Mouse (Mus musculus): ENCODE data around the gene Ddx3x.

DNA sequence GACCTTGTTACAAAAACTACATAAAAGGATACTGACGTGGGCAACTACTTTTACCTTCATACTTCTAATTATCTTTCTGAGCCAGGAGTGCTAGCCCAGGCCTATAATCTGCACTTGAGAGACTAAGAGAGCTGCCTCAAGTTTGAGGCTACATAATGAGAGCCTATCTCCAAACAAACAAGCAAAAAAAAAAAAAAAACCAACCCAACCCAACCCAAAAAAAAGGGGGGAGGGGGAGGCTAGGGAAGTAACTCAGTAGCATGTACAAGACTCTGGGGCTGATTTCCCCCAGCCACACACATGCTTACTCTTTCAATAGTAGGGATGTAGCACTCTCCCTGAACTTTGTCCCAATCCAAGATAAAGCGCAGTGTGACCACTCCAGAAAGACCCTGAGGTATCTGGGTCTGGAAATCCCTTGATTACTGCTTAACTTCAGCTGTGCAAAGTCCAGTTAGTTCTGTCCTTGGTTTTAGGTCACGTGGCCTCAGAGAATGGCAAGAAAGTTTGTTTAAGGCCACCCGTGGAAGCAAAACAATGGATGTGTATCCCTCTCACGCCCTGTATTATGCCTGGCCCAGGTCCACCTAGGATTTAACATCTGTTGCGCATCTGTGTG is 5.1 kb upstream of the Ddx3x start:
- TF ChIP-seq CHD2 (IDR thresholded peaks at IDR 0.05; ENCODE audit: low read length) = no peak
- no peak for TF ChIP-seq HCFC1 (IDR thresholded peaks at IDR 0.05; ENCODE audit: low read depth, low read length)
- TF ChIP-seq POLR2A (IDR thresholded peaks at IDR 0.05; ENCODE audit: low read depth, low read length) = no peak
- TF ChIP-seq USF2 (conservative IDR thresholded peaks at IDR 0.05; ENCODE audit: low read depth, low read length) = no peak
- no peak for TF ChIP-seq USF1 (IDR thresholded peaks at IDR 0.05; ENCODE audit: low read depth, low read length)
- no peak for TF ChIP-seq CTCF (conservative IDR thresholded peaks at IDR 0.05 in 1 of 2, IDR thresholded peaks at IDR 0.05 in 1 of 2; ENCODE audit: low read depth in 2 of 2, low read length in 2 of 2)
- TF ChIP-seq TCF12 (IDR thresholded peaks at IDR 0.05; ENCODE audit: low read depth, low read length) = no peak
- TF ChIP-seq ZMIZ1 (IDR thresholded peaks at IDR 0.05; ENCODE audit: low read depth, low read length) = no peak
- no peak for TF ChIP-seq MAX (IDR thresholded peaks at IDR 0.05; ENCODE audit: low read length)
